Mouse (Mus musculus) stomach, postnatal 0 days (tissue): ENCODE data around the gene Arsk.

Source experiments
- CTCF ChIP-seq: IDR thresholded peaks from 2 replicates; pipeline ENCODE4 v1.5.1; 2016; ENCODE audit warnings: antibody characterized with exemption, low read depth, mild to moderate bottlenecking, moderate library complexity
- EP300 ChIP-seq: optimal IDR thresholded peaks from 2 replicates; pipeline ENCODE3; 2016; ENCODE audit warnings: antibody characterized with exemption

GRCm38 (mm10) chr13:76057267-76058069 lies 41.0 kb downstream of the Arsk start:
- TF ChIP-seq CTCF = no peak
- TF ChIP-seq EP300 = no peak
